Mouse (Mus musculus): ENCODE data around the gene Fbxo41. TPM values are rescaled to one million over a fixed set of nuclear protein-coding genes. Genes with fewer than 3 reads are reported as not detected.
A peak's percentile ranks its signal among the peaks of the same experiment; 100 is the strongest.

Gene Fbxo41
- 0.24 and 0.43 TPM in 2 replicates for polyA plus RNA-seq (2011; ENCODE audit: insufficient read depth, insufficient read length, low read depth, missing spikeins)

- no peaks in the 10 kb centered on the region for H3K36me3 ChIP-seq (ENCODE audit: control insufficient read depth, insufficient read depth, low read length, poor library complexity, severe bottlenecking)
- H3K9ac ChIP-seq (ENCODE audit: low read depth, poor library complexity, severe bottlenecking), result peak within 1 kb of the TSS; percentile 58
- H3K4me1 ChIP-seq (ENCODE audit: control insufficient read depth, insufficient read depth, low read length), result no peaks in the 10 kb centered on the region
- peak within 1 kb of the TSS; percentile 90 for H3K4me3 ChIP-seq (ENCODE audit: low read depth, low read length)
- H3K27me3 ChIP-seq (ENCODE audit: control insufficient read depth, insufficient read depth, low read length, poor library complexity, severe bottlenecking), result no peaks in the 10 kb centered on the region
- H3K27ac ChIP-seq (ENCODE audit: insufficient read depth, low read length), result no peak within 1 kb of the TSS
- no peak for TF ChIP-seq CTCF (IDR thresholded peaks at IDR 0.05; ENCODE audit: low read depth, low read length)
- TF ChIP-seq POLR2A (IDR thresholded peaks at IDR 0.05; ENCODE audit: insufficient read depth, low read length), result no peak
- TF ChIP-seq EP300 (IDR thresholded peaks at IDR 0.05; ENCODE audit: insufficient read depth, low read depth, low read length), result no peak
- no peaks in the 10 kb centered on the region for H3K9me3 ChIP-seq (replicated peaks; ENCODE audit: control insufficient read depth, insufficient read depth, low read length, poor library complexity, severe bottlenecking)
Measured at GRCm38 (mm10) chr6:85502911-85503250, at the start of gene Fbxo41. Gene Fbxo41, minus strand, starts transcription at chr6:85502994.

DNA sequence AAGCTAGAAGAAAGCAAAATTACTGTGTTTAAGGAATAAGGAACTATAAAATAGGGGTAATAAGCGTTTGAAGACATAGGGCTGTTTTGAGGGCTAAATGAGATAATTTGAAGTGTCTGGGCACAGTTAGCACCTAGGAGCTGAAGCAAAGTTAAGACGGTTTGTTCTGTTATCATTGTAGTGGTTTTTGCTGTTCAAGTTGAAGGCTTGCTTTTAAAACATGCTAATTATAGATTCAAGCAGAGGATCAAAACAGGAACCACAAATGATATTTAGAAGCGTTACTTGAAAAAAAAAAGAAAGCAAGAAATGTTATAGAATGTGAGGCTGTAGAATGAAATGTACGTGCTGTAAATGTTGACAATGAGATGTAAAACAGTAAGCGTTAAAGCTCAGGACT lies 44.8 kb upstream of the Fbxo41 start:
- Histone ChIP-seq H3K4me1 (ENCODE audit: control insufficient read depth, insufficient read depth, low read length) (no peaks in the 10 kb centered on the region), H3K27ac (ENCODE audit: insufficient read depth, low read length) (no peak overlapping the region), H3K9ac (ENCODE audit: low read depth, poor library complexity, severe bottlenecking) (no peak overlapping the region), H3K4me3 (ENCODE audit: low read depth, low read length) (no peak overlapping the region), H3K9me3 (replicated peaks; ENCODE audit: control insufficient read depth, insufficient read depth, low read length, poor library complexity, severe bottlenecking) (no peaks in the 10 kb centered on the region), H3K27me3 (ENCODE audit: control insufficient read depth, insufficient read depth, low read length, poor library complexity, severe bottlenecking) (no peaks in the 10 kb centered on the region), H3K36me3 (ENCODE audit: control insufficient read depth, insufficient read depth, low read length, poor library complexity, severe bottlenecking) (no peaks in the 10 kb centered on the region)
- no peak for TF ChIP-seq POLR2A (IDR thresholded peaks at IDR 0.05; ENCODE audit: insufficient read depth, low read length)
- no peak for TF ChIP-seq EP300 (IDR thresholded peaks at IDR 0.05; ENCODE audit: insufficient read depth, low read depth, low read length)
- no peak for TF ChIP-seq CTCF (IDR thresholded peaks at IDR 0.05; ENCODE audit: low read depth, low read length)

- Histone ChIP-seq H3K4me3 (ENCODE audit: low read depth, low read length) (no peak overlapping the region), H3K9ac (ENCODE audit: low read depth, poor library complexity, severe bottlenecking) (no peak overlapping the region), H3K9me3 (replicated peaks; ENCODE audit: control insufficient read depth, insufficient read depth, low read length, poor library complexity, severe bottlenecking) (no peaks in the 10 kb centered on the region), H3K4me1 (ENCODE audit: control insufficient read depth, insufficient read depth, low read length) (no peaks in the 10 kb centered on the region), H3K27ac (ENCODE audit: insufficient read depth, low read length) (no peak overlapping the region), H3K27me3 (ENCODE audit: control insufficient read depth, insufficient read depth, low read length, poor library complexity, severe bottlenecking) (no peaks in the 10 kb centered on the region), H3K36me3 (ENCODE audit: control insufficient read depth, insufficient read depth, low read length, poor library complexity, severe bottlenecking) (no peaks in the 10 kb centered on the region)
- TF ChIP-seq CTCF (IDR thresholded peaks at IDR 0.05; ENCODE audit: low read depth, low read length), result no peak
- TF ChIP-seq POLR2A (IDR thresholded peaks at IDR 0.05; ENCODE audit: insufficient read depth, low read length), result no peak
- TF ChIP-seq EP300 (IDR thresholded peaks at IDR 0.05; ENCODE audit: insufficient read depth, low read depth, low read length), result no peak
Measured at GRCm38 (mm10) chr6:85544251-85544881, 41.6 kb upstream of the Fbxo41 start.

- no peaks in the 10 kb centered on the region for H3K36me3 ChIP-seq (ENCODE audit: control insufficient read depth, insufficient read depth, low read length, poor library complexity, severe bottlenecking)
- H3K4me1 ChIP-seq (ENCODE audit: control insufficient read depth, insufficient read depth, low read length), result no peaks in the 10 kb centered on the region
- no peaks in the 10 kb centered on the region for H3K9me3 ChIP-seq (replicated peaks; ENCODE audit: control insufficient read depth, insufficient read depth, low read length, poor library complexity, severe bottlenecking)
- no peaks in the 10 kb centered on the region for H3K27me3 ChIP-seq (ENCODE audit: control insufficient read depth, insufficient read depth, low read length, poor library complexity, severe bottlenecking)
- no peak overlapping the region for H3K4me3 ChIP-seq (ENCODE audit: low read depth, low read length)
- no peak for TF ChIP-seq EP300 (IDR thresholded peaks at IDR 0.05; ENCODE audit: insufficient read depth, low read depth, low read length)
- TF ChIP-seq POLR2A (IDR thresholded peaks at IDR 0.05; ENCODE audit: insufficient read depth, low read length), result no peak
- TF ChIP-seq CTCF (IDR thresholded peaks at IDR 0.05; ENCODE audit: low read depth, low read length), result no peak
- H3K27ac ChIP-seq (ENCODE audit: insufficient read depth, low read length), result no peak overlapping the region
- no peak overlapping the region for H3K9ac ChIP-seq (ENCODE audit: low read depth, poor library complexity, severe bottlenecking)
Measured at GRCm38 (mm10) chr6:85543351-85544175, 40.8 kb upstream of the Fbxo41 start.

DNA sequence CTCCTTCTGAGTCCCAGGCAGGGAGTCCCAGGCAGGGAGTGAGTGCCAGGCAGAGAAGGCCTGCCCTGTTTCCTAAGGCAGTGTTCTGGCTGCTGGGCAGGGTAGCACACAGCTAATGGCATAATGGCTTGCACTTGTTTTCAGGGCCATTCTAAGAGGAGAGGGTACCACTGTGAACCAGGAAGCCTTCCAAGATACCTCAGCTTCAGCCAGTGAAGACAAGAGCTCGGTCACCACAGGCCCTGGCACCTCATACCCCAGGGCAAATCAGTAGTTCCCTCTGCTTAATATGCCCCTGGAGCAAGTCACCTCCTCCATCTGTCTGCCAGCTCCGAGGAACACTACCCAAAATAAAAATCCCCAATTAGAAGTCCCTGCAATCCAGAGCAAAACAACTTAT lies 20.0 kb upstream of the Fbxo41 start:
- H3K27ac ChIP-seq (ENCODE audit: insufficient read depth, low read length), result no peak overlapping the region
- H3K9me3 ChIP-seq (replicated peaks; ENCODE audit: control insufficient read depth, insufficient read depth, low read length, poor library complexity, severe bottlenecking), result no peaks in the 10 kb centered on the region
- H3K27me3 ChIP-seq (ENCODE audit: control insufficient read depth, insufficient read depth, low read length, poor library complexity, severe bottlenecking), result no peaks in the 10 kb centered on the region
- H3K9ac ChIP-seq (ENCODE audit: low read depth, poor library complexity, severe bottlenecking), result no peak overlapping the region
- no peak overlapping the region for H3K4me3 ChIP-seq (ENCODE audit: low read depth, low read length)
- peaks cover 4% of the 10 kb centered on the region for H3K4me1 ChIP-seq (ENCODE audit: control insufficient read depth, insufficient read depth, low read length)
- TF ChIP-seq CTCF (IDR thresholded peaks at IDR 0.05; ENCODE audit: low read depth, low read length) (no peak), EP300 (IDR thresholded peaks at IDR 0.05; ENCODE audit: insufficient read depth, low read depth, low read length) (no peak), POLR2A (IDR thresholded peaks at IDR 0.05; ENCODE audit: insufficient read depth, low read length) (no peak)
- H3K36me3 ChIP-seq (ENCODE audit: control insufficient read depth, insufficient read depth, low read length, poor library complexity, severe bottlenecking), result no peaks in the 10 kb centered on the region

DNA sequence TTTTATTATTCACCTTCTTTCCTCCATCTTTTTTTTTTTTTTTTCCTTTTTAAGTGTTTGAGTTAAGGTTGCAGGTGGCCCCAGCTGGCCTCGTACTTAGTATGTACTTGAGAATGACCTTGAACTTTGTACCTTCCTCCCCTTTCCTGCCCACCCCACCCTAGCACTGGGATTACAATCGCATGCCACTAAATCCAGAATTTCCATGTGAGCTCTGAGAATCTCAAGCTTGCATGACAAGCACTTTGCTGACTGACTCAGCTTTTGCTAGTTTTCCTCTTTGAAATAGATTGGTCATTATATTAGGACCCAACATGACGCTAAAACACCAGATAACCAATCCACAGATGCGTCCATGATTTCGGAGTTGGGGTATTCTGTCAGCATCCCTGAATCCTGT lies 19.2 kb upstream of the Fbxo41 start:
- no peak for TF ChIP-seq EP300 (IDR thresholded peaks at IDR 0.05; ENCODE audit: insufficient read depth, low read depth, low read length)
- no peak for TF ChIP-seq CTCF (IDR thresholded peaks at IDR 0.05; ENCODE audit: low read depth, low read length)
- no peak for TF ChIP-seq POLR2A (IDR thresholded peaks at IDR 0.05; ENCODE audit: insufficient read depth, low read length)
- Histone ChIP-seq H3K9me3 (replicated peaks; ENCODE audit: control insufficient read depth, insufficient read depth, low read length, poor library complexity, severe bottlenecking) (no peaks in the 10 kb centered on the region), H3K4me3 (ENCODE audit: low read depth, low read length) (no peak overlapping the region), H3K27me3 (ENCODE audit: control insufficient read depth, insufficient read depth, low read length, poor library complexity, severe bottlenecking) (no peaks in the 10 kb centered on the region), H3K36me3 (ENCODE audit: control insufficient read depth, insufficient read depth, low read length, poor library complexity, severe bottlenecking) (no peaks in the 10 kb centered on the region), H3K27ac (ENCODE audit: insufficient read depth, low read length) (no peak overlapping the region), H3K9ac (ENCODE audit: low read depth, poor library complexity, severe bottlenecking) (no peak overlapping the region), H3K4me1 (ENCODE audit: control insufficient read depth, insufficient read depth, low read length) (peaks cover 4% of the 10 kb centered on the region)

Measured in ES-Bruce4 (cell line).